Mouse (Mus musculus): Measurements from ENCODE around the gene Rad51.

DNA sequence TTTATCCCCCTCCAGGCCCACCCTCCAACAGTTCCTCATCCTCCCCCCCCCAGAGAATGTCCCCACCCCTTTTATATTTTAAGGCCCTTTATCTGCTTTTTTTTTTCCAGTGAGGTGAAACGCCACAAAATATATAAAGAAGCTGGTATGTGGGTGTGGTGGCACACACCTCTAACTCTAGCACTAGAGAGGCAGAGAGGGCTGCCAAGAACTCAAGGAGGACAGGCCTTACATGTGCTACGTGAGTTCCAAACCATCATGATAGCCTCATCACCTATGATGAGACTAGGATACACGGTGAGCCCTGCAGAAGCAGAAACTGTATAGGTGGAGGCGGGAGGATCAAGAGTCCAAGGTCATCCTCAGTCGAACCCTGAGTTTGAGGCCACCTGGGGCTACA, 78.4 kb downstream of the Rad51 start:
- no peak for TF ChIP-seq CTCF (IDR thresholded peaks at IDR 0.05; ENCODE audit: borderline replicate concordance, control insufficient read depth, extremely low read depth, insufficient read depth, low read length, poor library complexity)
- TF ChIP-seq POLR2A (IDR thresholded peaks at IDR 0.05; ENCODE audit: control insufficient read depth, extremely low read depth, insufficient read depth, low read length, poor library complexity) = no peak

Measured in thymus, adult 2 months (tissue).